Mouse (Mus musculus) liver, postnatal 0 days (tissue): ENCODE results near the gene Gm28036. TPM values are rescaled to one million over a fixed set of nuclear protein-coding genes. Genes with fewer than 3 reads are reported as not detected.
A peak's percentile ranks its signal among the peaks of the same experiment; 100 is the strongest.

Source experiments
- ATAC-seq: fragments of 200-750 bp; cut with Nextera tagmentation; 2 replicates; pipeline ENCODE4 v1.8.0; 2017; ENCODE audit warnings: mild to moderate bottlenecking, moderate library complexity
- DNase-seq: peaks from one replicate; pipeline ENCODE4 v3.0.0-alpha.2; 2016
- H3K27ac ChIP-seq: fragments of 300-500 bp; sonication (generic); 2 replicates; pipeline ENCODE4 v1.5.1; 2014; ENCODE audit warnings: antibody characterized with exemption, moderate library complexity, mild to moderate bottlenecking, low read depth
- H3K27me3 ChIP-seq: fragments of 300-500 bp; sonication (generic); 2 replicates; pipeline ENCODE4 v1.6.1; 2014; ENCODE audit warnings: low read length, control low read depth, mixed read lengths; ENCODE audit not compliant: insufficient read depth
- H3K36me3 ChIP-seq: fragments of 300-500 bp; sonication (generic); replicated peaks from 2 replicates; pipeline ENCODE4 v1.6.1; 2014; ENCODE audit warnings: mild to moderate bottlenecking, control low read depth, low read length, moderate library complexity, mixed read lengths; ENCODE audit not compliant: insufficient read depth
- H3K4me1 ChIP-seq: fragments of 300-500 bp; sonication (generic); 2 replicates; pipeline ENCODE4 v1.6.1; 2014; ENCODE audit warnings: antibody characterized with exemption, mild to moderate bottlenecking, control low read depth; ENCODE audit not compliant: insufficient read depth
- H3K4me2 ChIP-seq: fragments of 300-500 bp; sonication (generic); 2 replicates; pipeline ENCODE4 v1.6.1; 2014; ENCODE audit warnings: low read depth, mild to moderate bottlenecking, low read length, moderate library complexity, mixed read lengths
- H3K4me3 ChIP-seq: fragments of 300-500 bp; sonication (generic); 2 replicates; pipeline ENCODE4 v1.5.1; 2014; ENCODE audit warnings: low read depth, low read length
- H3K9ac ChIP-seq: fragments of 300-500 bp; sonication (generic); replicated peaks from 2 replicates; pipeline ENCODE4 v1.6.1; 2014; ENCODE audit warnings: mild to moderate bottlenecking, moderate library complexity
- H3K9me3 ChIP-seq: fragments of 300-500 bp; sonication (generic); 2 replicates; pipeline ENCODE4 v1.6.1; 2016; ENCODE audit warnings: mild to moderate bottlenecking, control low read depth, low read length, mixed read lengths
- CTCF ChIP-seq: sonication (generic); IDR thresholded peaks from 2 replicates; pipeline ENCODE4 v1.5.1; 2016; ENCODE audit warnings: antibody characterized with exemption, low read depth
- EP300 ChIP-seq: IDR thresholded peaks from 2 replicates; pipeline ENCODE4 v1.6.1; 2016; ENCODE audit warnings: antibody characterized with exemption, low read depth, mild to moderate bottlenecking
- WGBS: fragments of 180-500 bp; shearing (Covaris S2); extraction: QIAGEN DNeasy Blood & Tissue Kit; methylation state at CpG from one replicate; pipeline ENCODE4 v1.1.7; 2014; ENCODE audit not compliant: insufficient replicate concordance; 5-methylcytosine and 5-hydroxymethylcytosine counted together
- polyA plus RNA-seq: library from polyadenylated mRNA; unstranded; fragments of >200 nt; fragmentation: Nextera tagmentation; extraction: Ambion mirVana; gene quantifications from 2 replicates; pipeline ENCODE4 v1.2.1, GENCODE M21; 2015

Gm28036 gene
- polyA plus RNA-seq, 1 experiment from 2014 or later: 3.0 TPM

DNA sequence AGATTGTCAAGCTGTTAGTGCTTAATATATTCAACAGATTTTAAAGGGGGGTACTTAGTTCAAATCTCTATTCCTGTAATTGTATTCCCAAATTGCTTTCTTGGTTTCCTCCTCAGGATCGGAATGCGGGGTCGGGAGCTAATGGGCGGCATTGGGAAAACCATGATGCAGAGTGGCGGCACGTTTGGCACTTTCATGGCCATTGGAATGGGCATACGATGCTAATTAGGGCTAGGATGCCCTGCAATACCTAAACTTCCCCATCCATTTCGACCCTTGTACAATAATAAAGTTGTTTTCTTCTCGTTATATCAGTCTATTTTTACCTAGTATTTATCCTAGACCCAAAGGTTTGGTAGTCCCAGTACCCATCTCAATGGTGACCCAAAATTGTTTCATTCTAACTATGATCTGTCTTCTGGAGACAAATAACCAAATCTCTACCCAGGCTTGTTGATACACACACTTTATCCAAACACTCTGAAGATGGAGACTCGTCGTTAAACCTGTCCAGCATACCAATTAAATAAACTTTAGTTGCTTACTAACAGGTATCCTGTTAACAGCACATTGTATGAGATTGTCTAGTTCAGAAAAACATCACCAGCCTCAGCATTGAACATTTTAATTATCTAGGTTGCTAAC, 18.7 kb upstream of the Gm28036 start:
- no peak overlapping the region for H3K9ac ChIP-seq
- ATAC-seq (no peak), DNase-seq (no peak)
- H3K27ac ChIP-seq: no peak overlapping the region
- 60% methylated on average over 11 of the region's 11 CpGs for WGBS
- H3K9me3 ChIP-seq: no peaks in the 10 kb centered on the region
- H3K4me1 ChIP-seq: 0 out of 2 replicates have a peak, but pooled peaks cover 4% of the 10 kb centered on the region
- TF ChIP-seq CTCF (no peak), EP300 (no peak)
- peak overlapping the region; percentile 88 for H3K4me2 ChIP-seq
- H3K36me3 ChIP-seq: peaks cover 48% of the 10 kb centered on the region
- H3K4me3 ChIP-seq: no peak overlapping the region
- H3K27me3 ChIP-seq: no peaks in the 10 kb centered on the region

GRCm38 (mm10) chr2:156143953-156144724, 17.2 kb upstream of the Gm28036 start, which contains the start of the genes Romo1 and Nfs1:
Gene Romo1, plus strand, starts transcription at chr2:156144039.
Gene Nfs1, minus strand, starts transcription at chr2:156144186.
- WGBS: under 1% methylated on average over 67 of the region's 70 CpGs
- H3K27me3 ChIP-seq: no peaks in the 10 kb centered on the region
- TF ChIP-seq EP300 (no peak), CTCF (peak; percentile 77)
- H3K4me2 ChIP-seq: peak within 1 kb of the TSS; percentile 88
- H3K27ac ChIP-seq: peak within 1 kb of the TSS; percentile 88
- DNase-seq (peak; percentile 94), ATAC-seq (peak; percentile 91)
- 0 out of 2 replicates have a peak, but pooled peaks cover 4% of the 10 kb centered on the region for H3K4me1 ChIP-seq
- H3K4me3 ChIP-seq: peak within 1 kb of the TSS; percentile 86
- H3K9ac ChIP-seq: peak within 1 kb of the TSS; percentile 91
- peaks cover 40% of the 10 kb centered on the region for H3K36me3 ChIP-seq
- H3K9me3 ChIP-seq: no peaks in the 10 kb centered on the region

- DNase-seq (peak; percentile 28), ATAC-seq (peak; percentile 2; the same call in 1 of the 2 replicates)
- H3K4me3 ChIP-seq: peak overlapping the region; percentile 86
- H3K9me3 ChIP-seq: no peaks in the 10 kb centered on the region
- peak overlapping the region; percentile 91 for H3K9ac ChIP-seq
- H3K36me3 ChIP-seq: peaks cover 36% of the 10 kb centered on the region
- WGBS: 4% methylated on average over 16 of the region's 16 CpGs
- peak overlapping the region; percentile 88 for H3K27ac ChIP-seq
- H3K27me3 ChIP-seq: no peaks in the 10 kb centered on the region
- 0 out of 2 replicates have a peak, but pooled peaks cover 4% of the 10 kb centered on the region for H3K4me1 ChIP-seq
- no peak for TF ChIP-seq CTCF
- no peak for TF ChIP-seq EP300
- H3K4me2 ChIP-seq: peak overlapping the region; percentile 88
These were observed 16.5 kb upstream of the Gm28036 start for GRCm38 (mm10) chr2:156143367-156143766.

- Histone ChIP-seq H3K4me1 (0 out of 2 replicates have a peak, but pooled peaks cover 4% of the 10 kb centered on the region), H3K9ac (peak overlapping the region; percentile 91), H3K27me3 (no peaks in the 10 kb centered on the region), H3K36me3 (peaks cover 31% of the 10 kb centered on the region), H3K27ac (peak overlapping the region; percentile 88; the same call in 1 of the 2 replicates), H3K4me3 (peak overlapping the region; percentile 86), H3K9me3 (no peaks in the 10 kb centered on the region), H3K4me2 (peak overlapping the region; percentile 88)
- ATAC-seq: no peak
- no peak for DNase-seq
- 79% methylated on average over 2 of the region's 2 CpGs for WGBS
- TF ChIP-seq CTCF (no peak; the same call in 1 of the 2 replicates), EP300 (no peak)
These were observed 15.9 kb upstream of the Gm28036 start for GRCm38 (mm10) chr2:156142820-156143219.

DNA sequence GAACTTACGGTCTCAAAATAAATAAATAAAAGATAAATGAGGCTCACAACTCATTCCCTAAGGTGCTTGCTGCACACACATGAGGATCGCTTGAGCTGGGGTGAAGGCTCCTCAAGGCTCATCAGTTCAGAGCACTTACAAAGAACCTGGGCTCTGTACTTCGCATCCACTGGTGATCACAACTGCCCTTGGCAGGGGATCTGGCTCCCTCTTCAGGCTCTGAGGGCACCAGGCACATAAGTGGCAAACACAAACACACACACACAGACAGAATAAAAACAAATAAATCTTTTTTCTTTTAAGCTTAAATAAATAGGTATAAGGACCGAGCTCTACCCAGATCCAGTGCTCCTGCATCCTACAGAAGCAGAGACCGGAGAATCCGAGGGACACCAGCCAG, 8.8 kb upstream of the Gm28036 start:
- no peaks in the 10 kb centered on the region for H3K9me3 ChIP-seq
- TF ChIP-seq CTCF: peak; percentile 56
- TF ChIP-seq EP300: no peak
- 84% methylated on average over 6 of the region's 6 CpGs for WGBS
- ATAC-seq (no peak), DNase-seq (no peak)
- peaks cover 21% of the 10 kb centered on the region for H3K36me3 ChIP-seq
- H3K4me3 ChIP-seq: no peak overlapping the region
- no peak overlapping the region for H3K27ac ChIP-seq
- H3K4me2 ChIP-seq: no peak overlapping the region
- H3K9ac ChIP-seq: no peak overlapping the region
- H3K4me1 ChIP-seq: no peaks in the 10 kb centered on the region
- no peaks in the 10 kb centered on the region for H3K27me3 ChIP-seq

- Histone ChIP-seq H3K9ac (no peak overlapping the region), H3K4me1 (no peaks in the 10 kb centered on the region), H3K27ac (no peak overlapping the region), H3K27me3 (no peaks in the 10 kb centered on the region), H3K36me3 (peaks cover 16% of the 10 kb centered on the region), H3K4me3 (no peak overlapping the region), H3K4me2 (no peak overlapping the region), H3K9me3 (no peaks in the 10 kb centered on the region)
- no peak for DNase-seq
- TF ChIP-seq EP300 (no peak), CTCF (no peak)
- 88% methylated on average over 5 of the region's 5 CpGs for WGBS
- no peak for ATAC-seq
These were observed 7.3 kb upstream of the Gm28036 start for GRCm38 (mm10) chr2:156134161-156134560.
